Mouse (Mus musculus): ENCODE results near the gene Pdcl3.

Gene Pdcl3

DNA sequence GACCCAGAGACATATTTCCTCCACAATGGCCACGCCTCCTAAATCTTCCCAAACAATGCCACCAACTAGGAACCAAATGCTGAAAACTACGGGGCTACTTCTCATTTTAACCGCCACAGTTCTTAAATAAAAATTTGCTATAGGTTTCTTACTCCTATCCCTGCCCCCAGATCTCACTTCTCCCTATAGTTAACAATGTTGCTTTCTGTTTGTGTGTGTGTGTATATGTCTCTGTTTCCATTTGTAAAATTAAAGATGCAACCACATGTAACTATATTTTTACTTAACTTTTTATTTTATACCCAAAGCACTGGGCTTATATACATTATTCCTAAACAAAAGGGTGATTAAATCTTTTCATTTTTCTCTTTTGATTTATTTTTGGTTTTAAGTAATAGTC, at the start of gene Pdcl3:
Gene Pdcl3, plus strand, starts transcription at position 301 of the 400 bp plus-strand sequence.
- in situ Hi-C loops (cut with MboI, MseI) = no loop called here

DNA sequence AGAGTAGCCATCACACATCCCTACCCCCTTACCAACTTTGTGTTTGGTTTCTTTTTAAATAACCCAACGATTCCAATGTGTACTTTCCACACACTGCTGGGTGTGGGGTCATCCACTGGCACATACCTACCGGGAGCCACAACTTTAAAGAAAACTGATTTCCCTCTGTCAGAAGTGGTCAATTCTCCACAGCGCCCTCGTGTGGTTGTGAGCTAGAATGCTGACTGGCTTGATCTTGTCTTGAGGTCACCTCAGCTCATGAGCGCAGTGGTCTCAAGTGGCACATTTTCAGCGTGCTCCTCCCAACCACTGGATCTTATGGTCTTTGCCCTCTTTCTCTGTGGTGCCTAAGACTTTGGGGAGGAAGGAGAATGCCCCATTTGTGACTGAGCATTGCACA, 48.6 kb upstream of the Pdcl3 start:
- in situ Hi-C loops (cut with MboI, MseI) = no loop called here

DNA sequence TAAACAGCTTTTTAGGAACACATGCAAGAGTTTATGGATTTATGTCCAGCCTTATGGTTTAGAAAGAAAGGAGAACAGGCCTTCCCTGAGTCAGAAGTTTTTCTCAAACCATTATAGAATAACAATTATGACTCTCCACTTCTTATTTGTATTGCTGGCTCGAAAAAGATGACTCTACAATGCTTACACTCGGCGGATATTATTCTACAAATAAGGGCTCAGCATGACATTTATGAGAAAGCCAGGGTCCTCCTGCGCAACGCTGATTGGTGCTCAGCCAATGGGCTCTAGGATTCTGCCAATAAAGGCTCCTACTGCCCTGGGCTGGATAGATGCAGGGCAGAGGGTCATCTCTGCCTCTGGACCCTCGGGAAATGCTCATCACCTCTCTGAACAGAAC, 46.6 kb upstream of the Pdcl3 start, which contains the start of gene Nms:
Gene Nms, plus strand, starts transcription at position 301 of the 400 bp plus-strand sequence.
- in situ Hi-C loops (cut with MboI, MseI) = no loop called here

DNA sequence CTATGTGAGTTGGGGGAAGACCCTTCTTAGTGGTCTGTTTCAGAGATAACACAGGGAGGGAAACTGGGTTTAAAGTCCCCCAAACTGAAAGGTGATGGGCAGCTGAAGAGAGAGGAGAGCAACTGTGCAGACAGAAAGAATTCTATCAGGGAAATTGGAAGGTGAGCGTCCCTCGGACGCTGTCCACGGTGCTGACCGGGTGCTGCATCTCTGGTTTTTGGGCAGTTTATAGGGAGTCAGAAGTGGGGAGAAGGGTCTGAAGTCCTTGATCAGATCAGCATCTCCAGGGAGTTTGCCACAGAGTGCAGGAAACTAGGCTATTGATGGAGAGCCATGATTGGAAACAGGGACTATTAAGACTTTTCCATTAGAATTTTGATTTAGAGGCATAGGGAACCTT, 45.8 kb upstream of the Pdcl3 start:
- in situ Hi-C loops (cut with MboI, MseI) = no loop called here

DNA sequence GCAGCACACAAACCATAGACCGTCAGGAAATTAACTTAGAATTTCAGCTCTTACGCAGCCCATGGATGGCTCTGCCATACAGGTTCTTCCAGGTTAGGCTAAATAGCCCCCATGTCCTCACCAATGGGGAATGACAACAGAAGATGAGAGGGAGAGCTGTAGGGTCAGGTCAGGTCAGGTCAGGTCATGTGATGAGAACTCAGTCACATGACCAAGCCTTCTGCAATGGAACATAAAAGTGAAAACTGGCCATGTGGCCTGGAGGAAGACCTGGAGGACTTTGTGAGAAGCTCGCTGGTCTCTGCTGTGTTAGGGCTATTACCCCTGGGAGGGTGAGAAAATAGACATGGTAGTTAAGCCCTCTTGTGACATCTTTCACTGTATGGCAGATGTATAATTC, 29.0 kb upstream of the Pdcl3 start:
- in situ Hi-C loops (cut with MboI, MseI) = no loop called here

DNA sequence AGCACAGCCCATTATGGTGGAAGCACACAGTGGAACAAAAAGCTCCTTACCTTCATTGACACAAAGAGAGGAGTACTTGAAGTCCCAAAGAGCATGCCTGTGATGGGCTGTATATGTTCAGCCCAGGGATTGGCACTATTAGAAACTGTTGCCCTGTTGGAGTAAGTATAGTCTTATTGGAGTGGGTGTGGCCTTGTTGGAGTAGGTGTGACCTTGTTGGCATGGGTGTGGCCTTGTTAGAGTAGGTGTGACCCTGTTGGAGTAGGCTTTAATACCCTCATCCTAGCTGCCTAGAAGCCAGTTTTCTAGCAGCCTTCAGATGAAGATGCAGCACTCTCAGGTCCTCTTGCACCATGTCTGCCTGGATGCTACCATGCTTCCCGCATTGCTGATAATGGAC, 16.3 kb upstream of the Pdcl3 start:
- in situ Hi-C loops (cut with MboI, MseI) = no loop called here

DNA sequence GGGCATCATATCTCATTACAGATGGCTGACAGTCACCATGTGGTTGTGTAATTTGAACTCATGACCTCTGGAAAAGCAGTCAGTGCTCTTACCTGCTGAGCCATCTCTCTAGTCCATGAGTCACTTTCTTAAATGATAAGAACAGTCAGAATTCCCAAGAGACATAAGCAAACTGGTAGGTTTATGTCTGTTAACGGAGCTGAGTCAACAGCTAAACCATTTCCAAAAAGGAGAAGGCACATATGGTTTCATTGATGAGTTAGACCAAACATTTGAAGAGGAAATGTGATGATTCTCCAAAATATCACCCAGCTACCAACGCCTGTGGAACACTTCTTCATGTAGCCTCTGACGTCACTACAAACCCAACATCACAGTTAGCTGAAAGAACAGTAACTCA, 13.7 kb upstream of the Pdcl3 start:
- in situ Hi-C loops (cut with MboI, MseI) = no loop called here

DNA sequence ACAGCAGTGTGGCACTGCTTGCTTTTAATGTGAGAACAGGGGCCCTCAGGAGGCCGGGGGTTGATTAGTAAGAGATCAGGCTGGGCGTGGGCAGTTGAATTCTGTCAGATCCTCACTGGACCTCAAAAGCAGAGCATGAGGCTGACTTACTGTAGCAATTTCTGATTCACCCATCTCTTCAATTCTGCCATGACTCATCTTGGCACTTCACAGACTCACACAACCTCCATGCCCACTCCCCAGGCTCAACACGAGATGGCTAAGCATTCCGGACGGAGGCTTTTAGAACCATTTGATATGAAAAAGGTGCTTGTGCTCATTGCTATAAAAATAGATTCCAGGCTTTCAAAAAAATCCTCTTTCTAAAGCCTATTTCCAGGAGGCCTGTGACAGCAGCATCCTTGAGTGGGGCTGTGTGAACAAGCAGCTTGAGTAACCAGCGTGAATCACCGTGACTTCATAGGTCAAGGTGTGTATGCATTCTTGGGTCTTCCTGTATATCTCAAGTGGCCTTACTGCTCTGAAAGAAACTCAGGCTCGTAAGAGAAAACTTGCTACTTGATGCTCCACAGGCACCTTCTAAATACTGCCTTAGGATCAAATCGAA, 12.3 kb upstream of the Pdcl3 start:
- in situ Hi-C loops (cut with MboI, MseI) = no loop called here

DNA sequence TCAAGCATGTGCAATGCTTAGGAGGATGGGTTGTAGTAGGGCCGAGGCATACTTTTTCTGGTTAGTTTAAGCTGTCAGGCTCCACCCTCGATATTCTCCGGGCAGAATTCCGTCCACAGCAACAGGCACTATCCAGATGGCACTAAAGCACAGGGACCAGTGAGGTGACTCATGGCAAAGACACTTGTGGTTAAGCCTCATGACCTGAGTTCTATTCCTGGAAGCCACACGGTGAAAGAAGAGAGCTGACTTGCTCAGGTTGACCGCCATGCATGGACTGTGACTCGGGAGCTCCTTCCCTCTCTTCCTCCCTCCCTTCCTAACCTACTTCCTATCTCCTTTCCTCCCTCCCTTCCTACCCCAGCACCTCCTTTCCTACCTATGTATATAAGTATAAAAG, 5.5 kb upstream of the Pdcl3 start:
- in situ Hi-C loops (cut with MboI, MseI) = no loop called here

DNA sequence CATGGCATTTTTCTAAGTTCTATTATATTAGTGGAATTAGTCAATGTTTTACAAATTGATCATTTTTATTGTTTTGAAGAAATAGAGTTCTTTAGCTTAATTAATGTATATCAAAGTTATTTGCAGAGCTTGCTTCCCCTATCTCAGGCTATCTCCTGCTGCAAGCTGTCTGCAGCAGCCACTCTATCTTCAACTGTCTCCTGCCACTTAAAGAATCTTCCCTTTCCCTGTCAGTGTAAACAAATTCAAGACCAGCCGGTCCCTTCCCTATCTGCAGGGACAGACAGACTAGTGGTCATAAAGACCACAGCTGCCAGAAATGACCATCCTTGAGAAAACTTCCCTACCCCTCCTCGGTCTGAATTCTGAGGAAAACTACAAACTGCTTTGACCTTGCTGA, 1.5 kb upstream of the Pdcl3 start:
- in situ Hi-C loops (cut with MboI, MseI) = no loop called here

DNA sequence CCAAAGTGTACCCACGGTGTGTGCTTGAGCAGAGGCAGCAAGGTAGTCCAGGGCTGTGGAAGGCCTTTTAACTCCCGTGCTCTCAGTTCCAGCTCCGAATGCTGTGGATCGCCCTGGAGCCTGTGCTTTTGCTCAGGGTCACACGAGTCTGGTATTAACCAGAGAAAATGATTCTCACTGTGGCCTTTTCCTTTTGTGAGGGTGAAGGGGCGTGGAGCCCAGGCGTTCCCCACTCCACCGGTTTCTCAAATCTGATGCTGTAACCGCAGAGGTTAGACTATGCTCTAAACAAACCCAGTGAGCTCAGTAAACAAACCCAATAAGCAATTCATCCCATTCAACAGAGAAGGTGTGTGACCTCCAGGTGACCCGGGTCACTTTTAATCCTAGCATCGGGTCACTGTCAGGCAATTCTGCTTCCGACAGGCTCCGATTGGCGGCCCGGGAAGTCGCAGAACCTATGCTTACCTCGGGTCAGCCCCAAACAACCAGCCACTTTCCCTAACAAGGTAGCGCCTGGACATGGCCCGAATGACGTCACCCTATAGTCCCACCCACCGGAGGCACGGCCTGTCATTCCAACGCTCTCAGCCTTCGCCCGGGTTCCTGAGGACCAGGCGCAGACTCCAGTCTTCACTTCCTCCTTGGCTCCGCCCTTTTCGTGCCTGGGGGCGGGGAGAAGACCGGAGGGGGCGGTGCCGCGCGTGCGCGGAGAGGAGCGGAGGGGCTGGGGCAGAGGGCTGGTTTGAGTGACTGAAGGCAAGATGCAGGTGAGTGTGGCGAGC, 1.9 kb downstream of the Pdcl3 start:
- in situ Hi-C loops (cut with MboI, MseI) = no loop called here

DNA sequence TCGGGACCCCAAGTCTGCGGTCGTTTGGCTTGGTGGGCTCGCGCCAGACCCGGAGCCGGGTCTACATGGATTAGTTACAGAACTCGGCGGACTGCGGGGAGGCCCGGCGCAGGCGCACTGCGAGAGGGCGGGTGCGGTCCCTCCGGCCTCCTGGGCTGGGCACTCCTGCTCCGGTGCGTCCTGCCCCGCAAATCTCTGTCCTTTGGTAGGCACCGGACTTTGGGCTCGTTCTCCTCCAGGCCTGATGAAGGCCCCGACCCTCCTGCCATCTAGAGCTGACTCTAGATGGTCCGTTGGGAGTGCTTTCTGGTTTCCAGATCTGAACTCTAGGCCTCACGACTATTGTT, 2.4 kb downstream of the Pdcl3 start:
- in situ Hi-C loops (cut with MboI, MseI) = no loop called here

DNA sequence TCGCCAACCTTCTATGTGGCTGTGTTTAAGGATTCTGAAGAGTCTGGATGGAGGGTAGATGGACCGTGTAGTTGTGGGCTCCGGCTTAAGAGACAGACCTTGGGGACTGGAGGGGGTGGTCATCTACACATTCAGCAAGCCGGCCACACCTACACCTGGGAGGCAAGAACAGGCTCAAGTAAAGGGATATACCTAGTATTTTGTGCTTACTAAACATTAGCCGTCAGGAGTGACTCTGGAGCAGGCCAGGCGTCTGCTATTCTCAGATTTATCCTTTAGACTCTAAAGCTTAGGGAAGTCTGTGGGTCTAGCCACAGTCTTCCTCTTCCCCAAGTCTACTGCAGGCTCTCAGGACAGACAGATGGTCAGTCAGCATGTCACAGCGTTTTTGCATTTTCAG, 2.9 kb downstream of the Pdcl3 start:
- in situ Hi-C loops (cut with MboI, MseI) = no loop called here

DNA sequence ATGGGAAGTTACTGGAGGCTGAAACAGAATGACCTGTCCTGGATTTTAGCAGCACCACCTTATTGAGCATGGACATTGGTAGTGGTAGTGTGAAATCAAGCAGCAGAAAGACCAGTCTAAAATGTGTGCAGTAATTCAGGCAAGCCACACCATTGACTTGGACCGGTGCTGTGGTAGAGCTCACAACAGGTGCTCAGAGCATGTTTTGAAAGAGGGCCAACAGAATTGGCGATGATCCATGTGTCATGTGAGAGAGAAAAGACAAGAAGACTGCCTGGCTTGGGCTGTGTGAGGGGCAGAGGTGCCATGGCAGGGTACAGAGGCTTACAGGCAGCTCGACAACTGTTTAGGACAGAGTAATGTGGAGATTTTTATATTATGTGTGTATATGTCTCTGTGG, 7.0 kb downstream of the Pdcl3 start:
- in situ Hi-C loops (cut with MboI, MseI) = no loop called here

DNA sequence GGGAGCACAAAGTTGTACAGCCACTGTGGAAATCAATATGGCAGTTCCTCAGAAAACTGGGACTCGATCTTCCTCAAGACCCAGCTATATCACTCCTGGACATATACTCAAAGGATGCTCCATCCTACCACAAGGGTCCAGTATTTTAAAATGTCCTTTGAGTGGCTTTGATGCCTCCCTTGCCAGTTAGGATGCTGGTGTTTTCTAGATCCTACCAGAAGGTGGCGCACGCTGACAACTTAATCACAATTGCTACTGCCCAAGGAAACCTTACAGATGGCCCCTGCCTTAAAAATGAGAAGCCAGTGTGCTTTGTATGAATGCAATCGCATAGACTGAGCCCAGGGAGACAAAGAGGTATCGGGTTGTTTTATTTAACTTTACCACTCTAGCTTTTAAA, 15.7 kb downstream of the Pdcl3 start:
- in situ Hi-C loops (cut with MboI, MseI) = loop anchor here (5.0 to 25.0 kb wide), 3 partner anchors 236 to 521 kb away; no protein-coding TSS in a partner anchor

DNA sequence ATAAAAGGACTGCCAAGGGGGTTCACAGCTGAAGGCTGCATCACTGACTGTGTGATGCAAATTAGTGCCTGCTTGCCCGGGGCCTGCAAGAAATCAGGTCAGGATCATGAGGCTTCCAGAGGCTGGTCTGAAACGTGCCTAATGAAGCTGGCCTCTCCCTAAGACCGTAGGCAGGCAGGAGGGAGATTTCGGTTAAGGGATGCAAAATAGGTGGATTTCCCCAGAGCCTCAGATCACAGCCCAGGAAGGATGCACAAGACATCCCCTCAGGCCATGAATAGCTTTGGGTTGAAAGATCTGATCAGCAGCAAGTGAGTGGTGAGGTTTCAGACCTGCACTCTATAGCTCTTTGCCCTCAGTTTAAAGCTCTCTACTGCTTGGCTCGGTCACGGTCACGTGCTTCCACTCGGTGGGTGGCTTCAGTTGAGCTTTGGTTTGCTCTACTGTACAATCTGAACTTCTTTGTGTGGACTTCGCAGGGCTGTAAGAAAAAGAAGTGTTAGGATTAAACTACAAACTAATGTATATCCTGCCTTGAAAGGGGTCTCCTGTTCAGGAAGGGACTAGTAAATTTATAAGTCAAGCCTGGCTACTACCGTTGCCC, 20.4 kb downstream of the Pdcl3 start:
- in situ Hi-C loops (cut with MboI, MseI) = loop anchor here (25.0 kb wide), 1 partner anchor 231 kb away; no protein-coding TSS in a partner anchor

DNA sequence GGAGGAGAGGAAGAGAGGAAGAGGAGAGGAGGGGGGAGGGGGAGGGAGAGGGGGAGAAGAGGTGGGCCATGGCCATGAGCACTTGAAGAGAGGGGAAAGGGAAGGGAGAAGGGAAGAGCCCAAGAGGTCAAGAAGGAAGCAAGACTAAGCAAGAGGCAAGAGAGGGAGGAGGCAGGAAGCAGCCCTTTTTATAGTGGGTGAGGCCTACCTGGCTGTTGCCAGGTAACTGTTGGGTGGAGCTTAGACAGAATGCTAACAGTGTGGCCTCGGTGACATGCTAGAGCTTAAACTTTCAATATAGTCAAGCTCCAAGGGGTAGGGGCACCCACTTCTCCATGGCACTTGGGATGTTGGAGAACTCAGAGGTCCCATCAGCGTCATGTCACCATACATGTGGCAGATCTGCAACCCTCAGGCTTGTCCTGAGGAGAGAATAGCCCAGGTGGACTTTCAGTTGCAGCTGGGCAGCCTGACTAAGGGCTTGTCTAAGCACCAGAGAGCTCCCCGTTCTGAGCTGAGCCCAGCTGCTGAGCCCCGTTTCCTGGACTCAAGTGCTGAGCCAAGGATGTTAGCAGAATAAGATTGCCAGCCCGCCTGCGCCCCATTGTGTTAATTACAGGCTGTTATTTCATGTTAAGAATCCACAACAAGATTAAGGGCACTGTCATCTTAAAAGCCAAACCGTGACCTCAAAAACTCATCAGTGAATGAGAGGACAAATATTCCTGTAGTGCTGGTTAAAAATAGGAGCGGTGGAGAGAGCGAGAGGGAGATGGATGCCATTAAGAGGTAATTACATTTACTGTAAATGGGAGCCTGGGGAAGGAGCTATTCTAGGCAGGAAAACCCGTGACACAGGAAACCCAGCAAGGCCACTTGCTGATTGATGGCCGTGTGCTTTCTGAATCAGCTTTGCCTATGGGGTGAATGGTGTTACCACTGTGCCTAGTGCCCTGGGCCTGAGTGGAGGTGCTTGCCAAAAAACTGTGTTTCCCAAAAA, 21.7 kb downstream of the Pdcl3 start:
- in situ Hi-C loops (cut with MboI, MseI) = loop anchor here (25.0 kb wide), 1 partner anchor 230 kb away; no protein-coding TSS in a partner anchor

DNA sequence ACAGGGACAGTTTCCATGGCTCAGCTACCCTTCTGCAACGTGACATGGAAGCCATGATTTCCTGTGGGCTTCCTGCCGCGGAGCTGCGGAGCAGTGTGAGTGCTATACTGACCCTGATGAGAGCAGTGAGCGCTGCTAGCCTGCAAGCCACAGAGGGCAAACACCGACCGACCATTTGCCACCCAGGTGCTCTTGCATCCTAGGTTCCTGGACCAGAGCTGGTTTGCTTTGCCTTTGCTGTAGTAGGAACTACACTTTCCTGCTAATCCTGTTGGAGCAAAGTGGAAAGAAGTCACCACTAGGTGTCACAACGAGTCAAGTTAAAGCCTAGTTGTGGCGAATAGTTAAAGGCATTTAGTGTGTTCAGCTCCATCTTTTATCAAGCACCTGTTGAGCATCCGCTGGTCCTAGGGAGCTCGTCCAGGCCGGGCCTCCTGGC, 25.2 kb downstream of the Pdcl3 start:
- in situ Hi-C loops (cut with MboI, MseI) = loop anchor here (25.0 kb wide), 1 partner anchor 227 kb away; no protein-coding TSS in a partner anchor

DNA sequence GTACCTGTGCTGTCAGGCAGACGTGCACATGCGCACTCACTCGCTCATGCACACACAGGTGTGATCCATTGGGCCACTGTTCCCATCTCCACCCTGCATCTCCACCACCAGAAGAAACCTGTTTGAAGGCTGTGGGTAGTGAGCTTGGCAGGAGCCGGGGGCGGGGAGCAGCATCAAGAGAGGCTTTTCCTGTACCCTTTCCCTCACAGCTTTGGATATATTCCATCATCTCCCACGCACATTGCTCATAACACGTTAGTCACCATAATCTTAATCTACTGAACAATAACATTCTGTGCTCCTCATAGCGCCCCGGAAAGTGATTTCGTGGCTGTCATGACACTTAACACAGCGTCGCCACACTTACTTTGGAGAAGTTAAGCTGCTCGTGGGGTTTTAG, 27.2 kb downstream of the Pdcl3 start:
- in situ Hi-C loops (cut with MboI, MseI) = loop anchor here (25.0 kb wide), 1 partner anchor 225 kb away; no protein-coding TSS in a partner anchor

DNA sequence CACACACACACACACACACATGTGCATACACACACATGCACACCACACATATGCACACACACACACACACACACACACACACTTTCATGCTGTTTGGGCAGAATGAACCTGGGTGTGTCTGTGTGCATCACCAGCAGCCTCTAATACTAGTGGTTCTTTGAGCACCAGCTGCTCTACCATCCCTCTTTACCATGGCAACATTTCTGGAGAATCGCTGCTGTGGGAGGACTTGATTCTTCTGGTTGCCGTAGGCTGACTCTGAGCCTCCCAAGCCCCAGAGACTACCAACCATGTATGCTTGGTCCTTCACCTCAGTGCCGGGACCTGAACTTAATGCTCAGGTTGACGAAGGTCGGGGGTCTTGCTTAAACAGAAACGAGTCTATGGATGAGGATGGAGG, 28.4 kb downstream of the Pdcl3 start:
- in situ Hi-C loops (cut with MboI, MseI) = loop anchor here (25.0 kb wide), 1 partner anchor 223 kb away; no protein-coding TSS in a partner anchor

DNA sequence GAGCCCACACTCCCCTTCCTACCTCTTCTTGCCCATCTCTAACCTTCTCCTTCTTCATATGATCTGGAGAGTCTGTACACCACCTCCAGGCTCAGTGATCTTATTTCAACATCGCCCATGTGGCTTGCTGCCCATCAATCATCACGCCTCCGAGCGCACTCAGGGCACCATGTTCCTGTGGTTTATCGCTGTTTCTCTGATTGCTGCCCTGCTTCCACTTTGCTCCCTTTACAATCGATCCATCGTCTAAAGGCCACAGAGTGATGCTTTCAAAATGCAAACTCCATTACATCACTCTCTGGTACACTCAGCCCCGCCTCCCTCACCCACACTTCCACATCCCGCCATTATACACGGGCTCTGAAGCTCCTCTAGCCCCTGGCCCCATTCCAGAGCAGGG, 30.1 kb downstream of the Pdcl3 start:
- in situ Hi-C loops (cut with MboI, MseI) = loop anchor here (25.0 kb wide), 1 partner anchor 222 kb away; no protein-coding TSS in a partner anchor

Measured in regulatory T cell (primary cell).